ENCODE assay signal across 17 mouse cellular contexts in genomic region chr16:64745089-64745488, GRCm38 (mm10). TPM values are rescaled to one million over a fixed set of nuclear protein-coding genes. Genes with fewer than 3 reads are reported as not detected.
ATAC-seq lines count a peak whose summit lies in the region.
"Had no signal": no experiment of that assay in that cellular context is flagged by ENCODE, and none has a peak within 500 bp of the region (broad histone marks: within the 10 kb centered on the region; RNA-seq: fewer than 3 reads in every experiment).

No protein-coding gene starts in this region.

- H3K4me1 ChIP-seq in neural tube, embryonic 15.5 days, result no peaks in the 10 kb centered on the region
- 0 out of 2 replicates have a peak, but pooled peaks cover 2% of the 10 kb centered on the region for H3K4me1 ChIP-seq in forebrain, embryonic 15.5 days
- H3K4me1 ChIP-seq: embryonic facial prominence, embryonic 13.5 days; embryonic facial prominence, embryonic 15.5 days; forebrain, embryonic 10.5 days; forebrain, embryonic 12.5 days had no signal

- 88% methylated on average over 4 of the region's 4 CpGs for WGBS in neural tube, embryonic 15.5 days
- WGBS in forebrain, embryonic 15.5 days, result 88% methylated on average over 4 of the region's 4 CpGs

- no peak overlapping the region for H3K4me2 ChIP-seq in neural tube, embryonic 15.5 days
- no peak overlapping the region for H3K4me2 ChIP-seq in forebrain, embryonic 15.5 days (replicated peaks)
- H3K4me2 ChIP-seq: embryonic facial prominence, embryonic 13.5 days; embryonic facial prominence, embryonic 15.5 days; forebrain, embryonic 12.5 days had no signal

- no peak overlapping the region for H3K27ac ChIP-seq in neural tube, embryonic 15.5 days (replicated peaks)
- H3K27ac ChIP-seq in forebrain, embryonic 15.5 days (replicated peaks), result no peak overlapping the region
- H3K27ac ChIP-seq: embryonic facial prominence, embryonic 13.5 days; embryonic facial prominence, embryonic 15.5 days; forebrain, embryonic 10.5 days; forebrain, embryonic 12.5 days had no signal

- no peaks in the 10 kb centered on the region for H3K36me3 ChIP-seq in neural tube, embryonic 15.5 days
- H3K36me3 ChIP-seq in forebrain, embryonic 15.5 days, result no peaks in the 10 kb centered on the region
- H3K36me3 ChIP-seq: embryonic facial prominence, embryonic 13.5 days; embryonic facial prominence, embryonic 15.5 days; forebrain, embryonic 10.5 days; forebrain, embryonic 12.5 days; G1E had no signal

- no peaks in the 10 kb centered on the region for H3K27me3 ChIP-seq in neural tube, embryonic 15.5 days (replicated peaks)
- no peaks in the 10 kb centered on the region for H3K27me3 ChIP-seq in forebrain, embryonic 15.5 days
- H3K27me3 ChIP-seq: CH12.LX; embryonic facial prominence, embryonic 13.5 days; embryonic facial prominence, embryonic 15.5 days; forebrain, embryonic 12.5 days; Patski had no signal

- no peak overlapping the region for H3K4me3 ChIP-seq in neural tube, embryonic 15.5 days (replicated peaks)
- no peak overlapping the region for H3K4me3 ChIP-seq in forebrain, embryonic 15.5 days
- H3K4me3 ChIP-seq: embryonic facial prominence, embryonic 13.5 days; embryonic facial prominence, embryonic 15.5 days; erythroblast, embryonic 14.5 days; forebrain, embryonic 10.5 days; forebrain, embryonic 12.5 days had no signal

- H3K9me3 ChIP-seq in neural tube, embryonic 15.5 days (replicated peaks), result no peaks in the 10 kb centered on the region
- no peaks in the 10 kb centered on the region for H3K9me3 ChIP-seq in forebrain, embryonic 15.5 days
- H3K9me3 ChIP-seq: embryonic facial prominence, embryonic 13.5 days; embryonic facial prominence, embryonic 15.5 days; forebrain, embryonic 10.5 days; forebrain, embryonic 12.5 days; G1E had no signal

- ATAC-seq in common myeloid progenitor, adult 5-6 weeks (replicated peaks; ENCODE audit: low read depth, poor library complexity, severe bottlenecking), result peak; percentile 50
- peak; percentile 71 to 76 for ATAC-seq in hematopoietic stem cell, adult 5-6 weeks (replicated peaks in 1 of 2; ENCODE audit: insufficient read depth in 1 of 2, low FRiP score in 2 of 2, low TSS enrichment in 1 of 2, low read depth in 1 of 2, poor library complexity in 2 of 2, severe bottlenecking in 2 of 2)
- ATAC-seq in megakaryocyte progenitor cell, adult 5-6 weeks (replicated peaks; ENCODE audit: poor library complexity), result peak; percentile 63
- no peak for ATAC-seq in neural tube, embryonic 15.5 days (ENCODE audit: low FRiP score)
- no peak for ATAC-seq in forebrain, embryonic 15.5 days (replicated peaks)
- ATAC-seq: activated CD4-positive, CD25-positive, alpha-beta regulatory T cell, adult 4 months; CD4-positive, CD25-positive, alpha-beta regulatory T cell, adult 4 months; forebrain, embryonic 14.5 days; forebrain, postnatal 0 days; Patski had no signal

- no peak overlapping the region for H3K9ac ChIP-seq in neural tube, embryonic 15.5 days (replicated peaks)
- no peak overlapping the region for H3K9ac ChIP-seq in forebrain, embryonic 15.5 days (replicated peaks)
- H3K9ac ChIP-seq: embryonic facial prominence, embryonic 13.5 days; embryonic facial prominence, embryonic 15.5 days; forebrain, embryonic 12.5 days; forebrain, postnatal 0 days had no signal

RNA-seq across cellular contexts. Expression of gene 4930453N24Rik, which starts 25.9 kb away (rescaled TPM):
- 31.0 and 33.3 TPM in 2 replicates for total RNA-seq in common myeloid progenitor, adult 5-6 weeks (2017)
- total RNA-seq in hematopoietic stem cell, adult 5-6 weeks (2017), result 23.8 and 25.6 TPM in 2 replicates
- 47.2 and 51.2 TPM in 2 replicates for total RNA-seq in megakaryocyte progenitor cell, adult 5-6 weeks (2015)
- 22.5 and 33.8 TPM in 2 replicates for total RNA-seq in megakaryocyte progenitor cell, adult 5-6 weeks (2017)
- polyA plus RNA-seq in neural tube, embryonic 15.5 days (2015; fragmentation: Nextera tagmentation; extraction: Ambion mirVana), result 15.9 and 20.0 TPM in 2 replicates
- 22.0 and 23.8 TPM in 2 replicates for polyA plus RNA-seq in forebrain, embryonic 15.5 days (2015; fragmentation: Nextera tagmentation; extraction: Ambion mirVana)

Comparison
In these comparisons a context has a peak if more than half of its experiments do, and no peak if none do; other contexts are left out.
1. ATAC-seq: peak in common myeloid progenitor, adult 5-6 weeks (single experiment), hematopoietic stem cell, adult 5-6 weeks (2 of 2) and megakaryocyte progenitor cell, adult 5-6 weeks (single experiment); none in neural tube, embryonic 15.5 days (single experiment) and forebrain, embryonic 15.5 days (single experiment).